Comparison of ENCODE assay signal across 10 mouse cellular contexts in genomic region chr14:78510713-78511112, GRCm38 (mm10). TPM values are rescaled to one million over a fixed set of nuclear protein-coding genes. Genes with fewer than 3 reads are reported as not detected.
DNase-seq lines count a peak whose midpoint lies in the region; ATAC-seq and TF ChIP-seq lines count a peak whose summit lies in the region.
"Had no signal": no experiment of that assay in that cellular context is flagged by ENCODE, and none has a peak within 500 bp of the region (broad histone marks: within the 10 kb centered on the region; RNA-seq: fewer than 3 reads in every experiment).

No protein-coding gene starts in this region.

- 67% methylated on average over 9 of the region's 9 CpGs for WGBS in heart, postnatal 0 days
- 76% methylated on average over 9 of the region's 9 CpGs for WGBS in heart, embryonic 11.5 days (ENCODE audit: insufficient replicate concordance)
- WGBS in lung, adult 2 months: 80% methylated on average over 9 of the region's 9 CpGs

- no peak for TF ChIP-seq POLR2A in lung, adult 2 months (IDR thresholded peaks at IDR 0.05; ENCODE audit: borderline replicate concordance, extremely low read depth, low read depth, low read length)

- no peak overlapping the region for H3K9ac ChIP-seq in heart, postnatal 0 days (replicated peaks; ENCODE audit: low read depth, low read length)
- H3K9ac ChIP-seq in heart, embryonic 11.5 days (ENCODE audit: low read depth, low read length): no peak overlapping the region

- no peaks in the 10 kb centered on the region for H3K9me3 ChIP-seq in heart, postnatal 0 days (replicated peaks; ENCODE audit: control insufficient read depth, low read length)
- no peaks in the 10 kb centered on the region for H3K9me3 ChIP-seq in heart, embryonic 11.5 days (replicated peaks; ENCODE audit: control insufficient read depth, low read length)

- H3K27me3 ChIP-seq in heart, postnatal 0 days (ENCODE audit: control insufficient read depth, insufficient read depth, low read length): no peaks in the 10 kb centered on the region
- no peaks in the 10 kb centered on the region for H3K27me3 ChIP-seq in heart, embryonic 11.5 days (ENCODE audit: control insufficient read depth, insufficient read depth, low read length)

- H3K4me3 ChIP-seq in heart, postnatal 0 days (ENCODE audit: low read depth, low read length): no peak overlapping the region
- H3K4me3 ChIP-seq in heart, embryonic 11.5 days (ENCODE audit: low read depth, low read length): no peak overlapping the region
- H3K4me3 ChIP-seq in lung, adult 2 months (replicated peaks; ENCODE audit: extremely low read depth, low read depth, low read length): no peak overlapping the region

- peak; percentile 69 for TF ChIP-seq CTCF in heart, postnatal 0 days (IDR thresholded peaks at IDR 0.05; ENCODE audit: low read depth)
- TF ChIP-seq CTCF in lung, adult 2 months (IDR thresholded peaks at IDR 0.05; ENCODE audit: insufficient read depth, low read length): peak; percentile 41; the same call in 1 of the 2 replicates

- peaks cover 11% of the 10 kb centered on the region for H3K4me1 ChIP-seq in heart, postnatal 0 days (ENCODE audit: control insufficient read depth, insufficient read depth)
- H3K4me1 ChIP-seq in heart, embryonic 11.5 days (ENCODE audit: control insufficient read depth, insufficient read depth, low read length): no peaks in the 10 kb centered on the region
- no peaks in the 10 kb centered on the region for H3K4me1 ChIP-seq in lung, adult 2 months (ENCODE audit: control insufficient read depth, insufficient read depth, low read length)

- DNase-seq in heart, postnatal 0 days (ENCODE audit: low spot score): peak; percentile 34
- DNase-seq in lung, adult 2 months: no peak
- DNase-seq in lung, postnatal 4 days: no peak
- peak; percentile 18 for DNase-seq in adipocyte (ENCODE audit: low spot score)
- DNase-seq in right cerebral cortex, postnatal 10 days (ENCODE audit: low spot score in 2 of 2): no peak
- DNase-seq in ovary, adult 18-20 months (ENCODE audit: low spot score): no peak
- DNase-seq: cerebellum, adult 18-20 months; heart, postnatal 10 days had no signal

- peaks cover 72% of the 10 kb centered on the region for H3K36me3 ChIP-seq in heart, postnatal 0 days (replicated peaks; ENCODE audit: control insufficient read depth, insufficient read depth, low read length)
- peaks cover 18% of the 10 kb centered on the region for H3K36me3 ChIP-seq in heart, embryonic 11.5 days (ENCODE audit: control insufficient read depth, insufficient read depth, low read length)

- H3K4me2 ChIP-seq in heart, postnatal 0 days (ENCODE audit: low read depth, low read length): no peak overlapping the region
- no peak overlapping the region for H3K4me2 ChIP-seq in heart, embryonic 11.5 days

- peak; percentile 72 for ATAC-seq in heart, postnatal 0 days (ENCODE audit: insufficient read depth, low read depth)
- no peak for ATAC-seq in heart, embryonic 11.5 days (replicated peaks; ENCODE audit: insufficient number of reproducible peaks, low FRiP score, low TSS enrichment)
- peak; percentile 87 for ATAC-seq in megakaryocyte-erythroid progenitor cell, adult 5-6 weeks (replicated peaks; ENCODE audit: low FRiP score, low TSS enrichment, poor library complexity, severe bottlenecking)

- H3K27ac ChIP-seq in heart, postnatal 0 days (ENCODE audit: low read depth): no peak overlapping the region
- H3K27ac ChIP-seq in heart, embryonic 11.5 days (ENCODE audit: low read depth, low read length): no peak overlapping the region

- no peak for TF ChIP-seq EP300 in heart, postnatal 0 days (IDR thresholded peaks at IDR 0.05; ENCODE audit: low read depth)

RNA-seq across cellular contexts. Expression of gene Akap11, which starts 25.9 kb away (rescaled TPM):
- 23.8 and 24.1 TPM in 2 replicates for total RNA-seq in heart, postnatal 0 days (2014; rRNA removed; ENCODE audit: low replicate concordance)
- polyA plus RNA-seq in heart, postnatal 0 days (2015; fragmentation: Nextera tagmentation; extraction: Ambion mirVana): 8.9 and 9.2 TPM in 2 replicates
- polyA plus RNA-seq in heart, embryonic 11.5 days (2014; fragmentation: Nextera tagmentation; extraction: Ambion mirVana): 11.9 and 12.7 TPM in 2 replicates
- polyA plus RNA-seq in lung, adult 2 months (2012; rRNA removed): 5.3 and 10.2 TPM in 2 replicates
- total RNA-seq in megakaryocyte-erythroid progenitor cell, adult 5-6 weeks (2014; fragmentation: Nextera tagmentation): 26.5 and 29.7 TPM in 2 replicates
- 40.8 and 65.8 TPM in 2 replicates for total RNA-seq in megakaryocyte-erythroid progenitor cell, adult 5-6 weeks (2017)

Comparison
In these comparisons a context has a peak if more than half of its experiments do, and no peak if none do; other contexts are left out.
1. DNase-seq: peak in heart, postnatal 0 days (single experiment) and adipocyte (single experiment); none in lung, adult 2 months (single experiment), lung, postnatal 4 days (0 of 2), right cerebral cortex, postnatal 10 days (0 of 2) and ovary, adult 18-20 months (single experiment).